Mouse (Mus musculus): Measurements from ENCODE around the gene Zcchc2.

DNA sequence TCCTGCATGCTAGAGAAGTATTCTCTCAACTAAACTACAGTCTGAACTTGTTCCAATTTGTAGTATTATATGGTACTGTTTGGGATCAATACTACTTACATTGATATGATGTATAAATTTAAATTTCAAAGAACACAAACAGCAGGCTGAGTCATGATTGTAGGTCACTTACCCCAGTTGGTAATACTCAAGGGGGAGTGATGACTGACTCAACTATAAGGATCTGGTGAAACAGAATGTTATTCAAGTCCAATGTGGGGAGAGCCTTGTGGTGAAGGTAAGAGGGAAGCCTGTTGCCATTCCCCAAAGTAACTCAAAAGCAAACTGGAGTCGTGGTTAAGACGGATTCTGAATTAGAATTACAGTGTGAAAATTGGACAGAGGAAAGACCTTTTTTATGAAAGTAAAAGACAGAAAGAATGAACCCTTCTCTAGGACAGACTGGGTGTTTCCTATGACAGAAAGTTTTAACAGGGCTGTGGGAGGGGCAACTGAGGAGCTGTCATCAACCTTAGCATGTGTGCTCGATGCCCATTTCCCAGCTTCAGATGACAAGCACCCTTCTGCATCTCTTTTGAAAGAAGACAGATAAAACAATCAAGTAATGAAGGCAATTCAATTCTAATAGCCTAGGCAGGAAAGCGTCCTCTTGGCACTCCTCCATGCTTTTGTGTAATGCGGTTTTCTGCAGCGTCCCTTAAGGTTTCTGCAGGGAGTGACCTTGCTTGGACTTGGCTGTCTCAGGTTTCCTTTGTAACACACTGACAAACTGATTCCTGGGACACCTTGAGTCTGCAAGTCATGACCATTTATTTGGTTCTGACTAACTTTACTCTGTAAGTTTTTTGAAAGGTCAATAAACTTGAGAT lies 7.5 kb upstream of the Zcchc2 start:
- TF ChIP-seq EP300 (optimal IDR thresholded peaks at IDR 0.05) (no peak), CTCF (IDR thresholded peaks at IDR 0.05; ENCODE audit: low read depth) (no peak)
